Mouse (Mus musculus): ENCODE data around the gene Gm49320. TPM values are rescaled to one million over a fixed set of nuclear protein-coding genes. Genes with fewer than 3 reads are reported as not detected.
A peak's percentile ranks its signal among the peaks of the same experiment; 100 is the strongest.

Gene Gm49320
- polyA plus RNA-seq, 1 experiment from 2014 or later, result 0.86 TPM

- Histone ChIP-seq H3K9me3 (ENCODE audit: low read length) (no peaks in the 10 kb centered on the region), H3K4me3 (ENCODE audit: low read depth, low read length) (peak overlapping the region; percentile 38), H3K4me2 (replicated peaks; ENCODE audit: low read depth, low read length) (peak overlapping the region; percentile 83), H3K27ac (ENCODE audit: low read length) (peak overlapping the region; percentile 54), H3K4me1 (ENCODE audit: insufficient read depth, low read depth, low read length) (peaks cover 12% of the 10 kb centered on the region; the same call in 1 of the 2 replicates), H3K36me3 (ENCODE audit: insufficient read depth, low read length) (no peaks in the 10 kb centered on the region), H3K9ac (replicated peaks; ENCODE audit: low read depth) (peak overlapping the region; percentile 23; the same call in 1 of the 2 replicates), H3K27me3 (replicated peaks; ENCODE audit: insufficient read depth, low read length) (0 out of 2 replicates have a peak, but pooled peaks cover 4% of the 10 kb centered on the region)
- 2% methylated on average over 17 of the region's 18 CpGs for WGBS
- ATAC-seq (peak; percentile 74), DNase-seq (ENCODE audit: low spot score) (peak; percentile 89)
- TF ChIP-seq CTCF (IDR thresholded peaks at IDR 0.05) (no peak), EP300 (IDR thresholded peaks at IDR 0.05) (no peak)
Measured at GRCm38 (mm10) chr8:4213210-4214005, 25.3 kb upstream of the Gm49320 start.

GRCm38 (mm10) chr8:4214006-4214980, 24.4 kb upstream of the Gm49320 start:
- peak overlapping the region; percentile 38 for H3K4me3 ChIP-seq (ENCODE audit: low read depth, low read length)
- H3K4me1 ChIP-seq (ENCODE audit: insufficient read depth, low read depth, low read length), result peaks cover 12% of the 10 kb centered on the region; the same call in 1 of the 2 replicates
- H3K9ac ChIP-seq (replicated peaks; ENCODE audit: low read depth), result no peak overlapping the region
- WGBS, result 5% methylated on average over 33 of the region's 33 CpGs
- no peaks in the 10 kb centered on the region for H3K36me3 ChIP-seq (ENCODE audit: insufficient read depth, low read length)
- TF ChIP-seq EP300 (IDR thresholded peaks at IDR 0.05) (no peak), CTCF (IDR thresholded peaks at IDR 0.05) (no peak)
- peak overlapping the region; percentile 52 for H3K27ac ChIP-seq (ENCODE audit: low read length)
- DNase-seq (ENCODE audit: low spot score) (peak; percentile 95), ATAC-seq (peak; percentile 87)
- H3K4me2 ChIP-seq (replicated peaks; ENCODE audit: low read depth, low read length), result peak overlapping the region; percentile 83
- H3K27me3 ChIP-seq (replicated peaks; ENCODE audit: insufficient read depth, low read length), result 0 out of 2 replicates have a peak, but pooled peaks cover 4% of the 10 kb centered on the region
- no peaks in the 10 kb centered on the region for H3K9me3 ChIP-seq (ENCODE audit: low read length)

GRCm38 (mm10) chr8:4216296-4216695, 22.4 kb upstream of the Gm49320 start:
- H3K4me3 ChIP-seq (ENCODE audit: low read depth, low read length), result no peak overlapping the region
- WGBS, result 6% methylated on average over 16 of the region's 18 CpGs
- no peak overlapping the region for H3K27ac ChIP-seq (ENCODE audit: low read length)
- H3K4me2 ChIP-seq (replicated peaks; ENCODE audit: low read depth, low read length), result peak overlapping the region; percentile 64
- ATAC-seq (no peak), DNase-seq (ENCODE audit: low spot score) (no peak)
- H3K27me3 ChIP-seq (replicated peaks; ENCODE audit: insufficient read depth, low read length), result 0 out of 2 replicates have a peak, but pooled peaks cover 4% of the 10 kb centered on the region
- peaks cover 12% of the 10 kb centered on the region; the same call in 1 of the 2 replicates for H3K4me1 ChIP-seq (ENCODE audit: insufficient read depth, low read depth, low read length)
- no peak overlapping the region for H3K9ac ChIP-seq (replicated peaks; ENCODE audit: low read depth)
- H3K9me3 ChIP-seq (ENCODE audit: low read length), result no peaks in the 10 kb centered on the region
- TF ChIP-seq EP300 (IDR thresholded peaks at IDR 0.05), result no peak
- no peak for TF ChIP-seq CTCF (IDR thresholded peaks at IDR 0.05)
- no peaks in the 10 kb centered on the region for H3K36me3 ChIP-seq (ENCODE audit: insufficient read depth, low read length)

GRCm38 (mm10) chr8:4216791-4217621, 21.7 kb upstream of the Gm49320 start, which contains the start of gene Prr36:
Gene Prr36, minus strand, starts transcription at chr8:4217459.
- TF ChIP-seq CTCF (IDR thresholded peaks at IDR 0.05) (no peak), EP300 (IDR thresholded peaks at IDR 0.05) (no peak)
- no peak within 1 kb of the TSS for H3K27ac ChIP-seq (ENCODE audit: low read length)
- H3K9me3 ChIP-seq (ENCODE audit: low read length), result no peaks in the 10 kb centered on the region
- 0 out of 2 replicates have a peak, but pooled peaks cover 4% of the 10 kb centered on the region for H3K27me3 ChIP-seq (replicated peaks; ENCODE audit: insufficient read depth, low read length)
- ATAC-seq (no peak), DNase-seq (ENCODE audit: low spot score) (peak; percentile 62)
- H3K4me1 ChIP-seq (ENCODE audit: insufficient read depth, low read depth, low read length), result peaks cover 12% of the 10 kb centered on the region; the same call in 1 of the 2 replicates
- WGBS, result 1% methylated on average over 43 of the region's 44 CpGs
- peak within 1 kb of the TSS; percentile 36 for H3K4me3 ChIP-seq (ENCODE audit: low read depth, low read length)
- H3K36me3 ChIP-seq (ENCODE audit: insufficient read depth, low read length), result no peaks in the 10 kb centered on the region
- H3K9ac ChIP-seq (replicated peaks; ENCODE audit: low read depth), result no peak within 1 kb of the TSS
- peak within 1 kb of the TSS; percentile 64 for H3K4me2 ChIP-seq (replicated peaks; ENCODE audit: low read depth, low read length)

- H3K4me3 ChIP-seq (ENCODE audit: low read depth, low read length), result no peak overlapping the region
- TF ChIP-seq CTCF (IDR thresholded peaks at IDR 0.05) (no peak), EP300 (IDR thresholded peaks at IDR 0.05) (no peak)
- no peaks in the 10 kb centered on the region for H3K9me3 ChIP-seq (ENCODE audit: low read length)
- no peak overlapping the region for H3K9ac ChIP-seq (replicated peaks; ENCODE audit: low read depth)
- H3K4me2 ChIP-seq (replicated peaks; ENCODE audit: low read depth, low read length), result no peak overlapping the region
- H3K36me3 ChIP-seq (ENCODE audit: insufficient read depth, low read length), result no peaks in the 10 kb centered on the region
- H3K4me1 ChIP-seq (ENCODE audit: insufficient read depth, low read depth, low read length), result peaks cover 7% of the 10 kb centered on the region; the same call in 1 of the 2 replicates
- no peak for DNase-seq (ENCODE audit: low spot score)
- H3K27ac ChIP-seq (ENCODE audit: low read length), result no peak overlapping the region
- H3K27me3 ChIP-seq (replicated peaks; ENCODE audit: insufficient read depth, low read length), result 0 out of 2 replicates have a peak, but pooled peaks cover 4% of the 10 kb centered on the region
- no peak for ATAC-seq
- WGBS, result 79% methylated on average over 3 of the region's 3 CpGs
Measured at GRCm38 (mm10) chr8:4219617-4220016, 19.0 kb upstream of the Gm49320 start.

Data from lung, postnatal 0 days (tissue).